Mouse (Mus musculus) liver, embryonic 14.5 days (tissue): ENCODE measurements around the gene Gzme.
"Not testable (repeated sequence)": the region's sequence is repeated elsewhere in the genome, so short reads cannot be mapped to it uniquely, and the experiment has no call there.

Experiments used
- CTCF ChIP-seq: IDR thresholded peaks from 2 replicates; pipeline ENCODE4 v1.5.1; 2016; ENCODE audit warnings: antibody characterized with exemption, low read depth, control low read depth
- EP300 ChIP-seq: IDR thresholded peaks from 2 replicates; pipeline ENCODE4 v1.6.1; 2016; ENCODE audit warnings: antibody characterized with exemption, low read depth

GRCm38 (mm10) chr14:56132508-56132907 lies 12.1 kb upstream of the Gzme start, which contains the start of gene Gzmd:
- not testable (repeated sequence) for TF ChIP-seq CTCF, EP300
